Mouse (Mus musculus): Measurements from ENCODE around the gene Snn.
A peak's percentile ranks its signal among the peaks of the same experiment; 100 is the strongest.

Gene Snn

DNA sequence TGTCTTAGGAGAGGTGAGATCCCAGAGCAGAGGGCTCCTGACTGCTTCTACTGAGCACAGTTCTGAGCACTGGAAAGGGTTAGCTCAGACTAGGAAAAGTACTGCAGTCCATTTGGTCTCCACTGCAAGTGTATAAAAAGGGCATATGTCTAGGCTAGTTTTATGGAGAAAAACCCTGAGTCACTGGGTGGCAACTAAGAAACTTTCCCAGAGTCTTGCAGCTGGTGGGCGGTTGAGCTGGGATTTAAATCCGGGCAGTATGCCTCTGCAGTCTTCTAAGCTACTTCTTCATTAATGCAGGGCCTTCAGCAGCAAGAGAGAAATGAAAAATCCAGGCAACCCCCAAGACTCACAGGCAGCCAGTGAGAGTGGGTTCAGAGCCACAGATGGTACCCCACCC lies 10.5 kb upstream of the Snn start:
- DNase-seq: no peak

DNA sequence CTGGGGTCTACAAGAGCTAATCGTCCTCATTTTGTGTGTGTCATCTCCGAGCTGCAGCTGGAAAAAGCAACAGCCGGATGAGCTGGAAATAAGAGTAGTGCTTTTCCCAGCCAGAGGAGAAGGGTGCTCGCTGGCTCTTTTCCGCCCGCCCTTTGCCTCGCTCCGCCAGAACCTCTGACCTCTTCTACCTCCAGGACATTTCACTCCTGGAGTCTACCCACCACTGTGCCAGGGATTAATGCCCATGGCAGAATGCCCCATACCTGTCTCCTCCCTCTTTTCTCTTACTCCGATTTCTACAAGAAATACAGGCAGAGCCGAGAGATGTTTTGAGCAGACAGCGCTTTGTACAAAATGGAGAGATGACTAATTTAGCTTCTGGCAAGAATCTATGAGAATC lies 9.6 kb upstream of the Snn start:
- DNase-seq: no peak

DNA sequence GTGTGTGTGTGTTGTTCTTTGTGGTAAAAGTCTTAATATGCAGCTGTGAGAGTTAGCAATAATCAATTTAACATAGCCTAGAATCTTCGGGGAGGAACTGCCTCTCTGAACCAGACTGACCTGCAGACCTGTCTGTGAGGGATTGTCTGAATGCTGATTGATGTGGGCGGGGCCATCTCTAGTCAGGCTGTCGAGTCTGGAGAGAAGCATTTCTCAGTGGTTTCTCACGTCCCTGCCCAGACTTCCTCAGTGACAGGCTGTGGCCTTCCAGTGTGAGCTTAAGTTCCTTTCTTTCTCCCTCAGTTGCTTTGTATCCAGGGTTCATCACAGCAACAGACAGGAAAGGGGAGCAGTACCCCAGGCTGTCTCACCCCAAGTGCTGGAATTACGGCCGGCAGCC lies 6.3 kb upstream of the Snn start:
- DNase-seq: no peak

GRCm38 (mm10) chr16:11054871-11055270 lies 5.9 kb upstream of the Snn start:
- no peak for DNase-seq

GRCm38 (mm10) chr16:11055916-11056315 lies 4.8 kb upstream of the Snn start:
- DNase-seq: no peak

DNA sequence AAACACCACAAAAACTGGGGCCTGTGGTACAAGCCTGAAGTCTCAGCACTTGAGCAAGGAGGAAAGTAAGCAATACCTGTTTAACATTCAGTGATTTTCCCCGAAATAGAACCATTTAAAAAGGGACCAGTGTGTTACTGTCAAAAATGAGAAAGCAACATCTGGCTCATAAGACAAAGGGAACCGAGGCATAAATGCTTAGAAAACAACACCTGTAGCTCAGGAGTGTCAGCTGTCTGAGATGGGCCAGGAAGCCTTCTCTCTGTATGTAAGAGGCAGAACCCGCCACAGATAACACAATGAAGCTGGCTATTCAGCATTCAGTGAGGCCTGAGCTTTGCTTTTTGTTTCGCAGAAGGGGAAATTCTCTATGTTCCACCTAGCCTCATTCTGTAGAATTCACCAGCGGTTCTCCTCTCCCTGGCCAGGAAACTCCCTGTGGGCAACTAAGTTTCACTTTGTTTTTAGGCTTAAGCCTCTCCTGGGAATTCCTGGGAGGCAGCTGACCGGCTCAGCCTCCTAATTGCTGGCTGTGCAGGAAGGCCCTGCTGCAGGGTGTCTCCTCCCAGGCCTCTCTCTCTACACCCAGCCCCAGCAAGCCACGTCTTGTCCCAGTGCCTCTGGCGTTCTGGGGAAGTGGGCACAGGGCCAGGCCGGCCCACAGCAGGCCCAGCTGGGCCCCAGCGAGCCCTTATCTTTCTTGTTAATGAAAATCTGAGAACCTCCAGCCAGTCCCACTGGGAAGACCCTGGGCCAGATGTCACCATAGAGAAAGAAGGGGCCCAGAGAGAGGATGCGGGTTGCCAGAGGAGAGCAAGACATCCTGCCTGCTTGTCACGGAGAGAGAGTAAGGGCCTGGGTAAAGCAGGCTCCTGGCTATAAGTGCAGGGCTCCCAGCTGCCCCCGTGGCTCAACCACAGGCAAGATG lies 2.3 kb downstream of the Snn start:
- DNase-seq: peak; percentile 44

- peak; percentile 45 for DNase-seq
Measured at GRCm38 (mm10) chr16:11064341-11064740, 3.6 kb downstream of the Snn start.

- no peak for DNase-seq
Measured at GRCm38 (mm10) chr16:11064742-11065141, 4.0 kb downstream of the Snn start.

- DNase-seq: peak; percentile 46
Measured at GRCm38 (mm10) chr16:11065431-11065830, 4.7 kb downstream of the Snn start.

GRCm38 (mm10) chr16:11066029-11066832 lies 5.5 kb downstream of the Snn start, which contains the start of gene Litaf:
TSS of gene Litaf (minus strand) at chr16:11066157.
- DNase-seq: peak; percentile 97

- DNase-seq: peak; percentile 77
Measured at GRCm38 (mm10) chr16:11066833-11067191, 6.1 kb downstream of the Snn start.

DNA sequence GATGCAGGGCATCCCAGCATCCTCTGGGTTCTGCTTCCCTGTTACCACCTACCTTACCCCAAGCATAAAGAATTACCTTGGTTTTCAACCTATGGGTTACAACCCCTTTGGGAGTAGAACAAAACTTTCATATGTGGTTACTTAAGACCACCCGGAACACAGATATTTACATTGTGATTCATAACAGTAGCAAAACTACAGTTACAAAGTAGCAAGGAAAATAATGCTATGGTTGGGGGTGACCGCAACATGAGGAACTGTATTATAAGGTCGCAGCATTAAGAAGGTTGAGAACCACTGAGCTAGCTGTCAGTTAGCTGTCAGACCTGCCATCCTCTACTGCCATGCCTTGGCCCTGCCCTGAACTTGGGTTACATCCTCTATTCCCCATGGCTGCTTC lies 7.9 kb downstream of the Snn start:
- no peak for DNase-seq

- DNase-seq: no peak
Measured at GRCm38 (mm10) chr16:11069271-11069670, 8.5 kb downstream of the Snn start.

GRCm38 (mm10) chr16:11069710-11070420 lies 9.1 kb downstream of the Snn start:
- DNase-seq: peak; percentile 32

DNA sequence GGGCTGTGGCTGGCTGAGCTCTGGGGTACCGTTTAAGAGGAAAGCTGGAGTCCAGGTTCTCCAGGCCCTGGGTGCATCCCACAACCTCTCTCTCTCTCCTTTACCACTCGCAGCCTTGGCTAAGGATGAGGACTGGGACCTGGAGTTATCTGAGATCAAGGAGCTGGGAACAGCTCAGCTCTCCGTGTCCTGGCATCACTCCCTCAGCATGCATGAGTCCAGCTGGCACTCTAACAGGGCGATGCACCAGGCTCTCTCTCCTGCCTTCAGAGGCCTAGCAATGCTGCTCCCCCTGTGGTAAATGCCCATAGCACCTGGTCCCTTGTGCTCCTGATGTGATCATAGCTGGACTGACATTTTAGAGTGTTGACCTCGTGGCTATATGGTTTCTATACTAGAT lies 10.4 kb downstream of the Snn start:
- peak; percentile 94 for DNase-seq

DNA sequence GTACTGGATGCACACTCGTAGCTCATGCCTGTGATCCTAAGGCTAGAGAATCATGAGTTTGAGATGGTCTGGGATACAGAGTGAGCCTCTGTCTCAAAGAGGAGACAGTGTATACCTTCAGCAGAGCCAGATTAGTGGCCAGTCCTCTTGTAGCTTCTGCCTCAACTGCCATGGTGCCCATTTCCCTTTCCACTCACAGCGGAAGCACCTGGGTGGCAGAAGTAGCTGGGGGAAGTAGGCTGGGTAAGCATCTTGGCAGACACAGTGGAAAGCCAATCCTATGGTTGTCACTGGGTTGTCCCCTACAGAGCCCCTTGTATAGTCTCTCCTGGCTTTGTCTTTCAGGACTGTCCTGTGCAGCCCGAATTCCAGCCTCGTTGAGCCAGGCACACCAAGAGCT lies 11.1 kb downstream of the Snn start:
- no peak for DNase-seq

DNA sequence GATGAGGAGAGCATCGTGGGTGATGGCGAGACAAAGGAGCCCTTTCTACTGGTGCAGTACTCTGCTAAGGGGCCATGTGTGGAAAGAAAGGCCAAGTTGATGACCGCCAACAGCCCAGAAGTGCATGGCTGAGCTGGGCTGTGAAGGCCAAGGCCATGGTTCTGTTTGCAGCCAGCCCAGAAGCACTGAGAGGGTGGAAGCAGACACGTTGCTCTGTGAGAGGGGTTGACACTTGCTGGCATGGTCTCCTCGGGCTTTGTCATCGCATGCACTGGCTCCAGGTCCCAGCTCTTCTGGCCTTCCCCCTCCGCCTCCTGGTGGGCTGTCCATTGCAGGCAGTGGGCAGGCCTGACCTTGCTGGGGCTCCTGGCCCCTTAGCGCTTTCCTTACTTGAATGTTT lies 11.7 kb downstream of the Snn start:
- no peak for DNase-seq

DNA sequence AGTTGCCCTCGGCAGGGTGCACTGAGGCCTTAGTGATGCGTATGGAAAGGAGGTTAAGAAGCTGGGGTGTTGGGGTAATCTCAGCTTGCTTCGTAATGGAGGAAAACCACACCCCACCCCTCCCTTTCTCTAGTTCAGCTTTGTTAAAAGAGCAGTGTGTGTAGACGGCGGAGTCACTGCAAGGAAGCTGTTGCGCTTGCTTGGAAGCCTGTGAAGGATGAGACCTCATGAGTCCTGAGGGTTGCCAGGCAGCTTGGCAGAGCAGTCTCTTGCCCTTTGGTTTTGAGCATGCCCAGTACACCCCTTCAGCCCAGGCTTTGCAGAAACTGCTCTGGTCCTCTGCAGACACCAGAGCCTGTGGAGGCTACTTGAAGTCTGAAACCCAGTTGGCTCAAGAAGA lies 12.3 kb downstream of the Snn start:
- DNase-seq: peak; percentile 58

DNA sequence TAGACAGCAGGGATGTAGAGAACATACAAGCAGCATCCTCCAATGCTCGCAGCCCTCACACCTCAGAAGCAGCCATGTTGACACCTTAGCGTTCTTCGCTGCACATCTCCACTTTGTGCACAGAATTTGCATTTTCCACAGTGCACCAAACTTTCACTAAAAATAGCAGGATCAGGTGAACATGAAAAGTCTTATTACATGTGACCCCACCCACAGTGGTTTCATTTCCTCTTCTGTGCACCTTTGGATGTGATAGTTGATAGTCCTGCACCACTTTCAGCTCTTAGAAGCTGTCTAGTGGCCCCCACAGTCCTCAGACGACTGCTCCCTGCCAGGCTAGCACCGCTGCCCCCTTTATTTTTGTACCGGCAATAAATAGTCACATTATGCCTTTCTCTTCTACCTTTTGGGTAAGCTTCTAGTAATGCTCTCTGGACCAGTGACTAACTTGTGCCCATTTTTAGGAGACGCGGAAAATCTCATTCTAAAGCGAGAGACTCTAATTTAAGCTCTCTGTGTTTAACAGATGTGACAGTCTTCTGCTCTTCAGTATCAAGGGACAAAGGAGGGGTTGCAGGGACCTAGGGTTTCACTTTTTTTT lies 17.0 kb downstream of the Snn start:
- DNase-seq: no peak

GRCm38 (mm10) chr16:11078216-11078869 lies 17.6 kb downstream of the Snn start:
- no peak for DNase-seq

DNA sequence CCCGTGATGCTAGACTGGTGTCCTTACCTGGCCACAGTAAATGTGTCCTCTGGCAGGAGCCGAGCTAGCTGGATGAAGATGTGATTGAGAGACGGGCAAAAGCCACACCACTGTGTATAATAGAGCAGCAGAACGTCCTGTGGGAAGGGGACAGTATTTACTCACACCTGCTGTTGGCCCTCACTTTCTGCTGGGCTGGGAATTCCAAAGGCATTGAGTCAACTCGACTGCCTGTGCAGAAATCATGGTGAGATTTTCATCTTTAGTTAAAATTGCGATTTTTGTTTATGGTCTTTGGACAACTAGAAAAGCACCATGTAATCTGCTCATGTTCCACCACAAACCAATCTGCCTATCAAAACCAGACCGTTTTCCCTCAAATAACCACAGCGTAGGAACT lies 23.4 kb downstream of the Snn start:
- no peak for DNase-seq

DNA sequence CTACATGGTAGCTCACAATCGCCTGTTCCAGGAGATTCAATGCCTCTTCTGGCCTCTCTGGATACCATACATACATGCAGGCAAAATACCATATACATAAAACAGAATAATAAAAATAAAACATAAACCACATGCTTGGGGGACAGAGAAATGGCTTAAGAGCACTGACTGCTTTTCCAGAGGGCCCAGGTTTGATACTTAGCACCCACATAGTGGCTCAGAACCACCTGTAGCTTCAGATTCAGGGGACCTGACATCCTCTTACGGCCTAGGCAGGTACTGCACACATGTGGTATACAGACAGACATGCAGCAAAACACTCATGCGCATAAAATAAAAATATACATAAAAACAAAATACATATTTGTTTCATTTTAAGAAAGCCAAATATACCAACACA lies 25.6 kb downstream of the Snn start:
- no peak for DNase-seq
